Mouse (Mus musculus) spleen, adult 12 weeks (tissue): ENCODE results near the gene Pkdrej.
"Not testable (repeated sequence)": the region's sequence is repeated elsewhere in the genome, so short reads cannot be mapped to it uniquely, and the experiment has no call there.

Experiments used
- DNase-seq: peaks from one replicate; pipeline ENCODE4 v3.0.0; 2022; ENCODE audit warnings: low spot score

Gene Pkdrej

GRCm38 (mm10) chr15:85821203-85822010, at the start of gene Pkdrej:
Pkdrej (minus strand) TSS chr15:85821734.
- no peak for DNase-seq

- peak; percentile 40 for DNase-seq
Measured at GRCm38 (mm10) chr15:85867696-85868095, 46.2 kb upstream of the Pkdrej start.

GRCm38 (mm10) chr15:85865913-85866312, 44.4 kb upstream of the Pkdrej start:
- not testable (repeated sequence) for DNase-seq

GRCm38 (mm10) chr15:85859490-85860031, 38.0 kb upstream of the Pkdrej start, which contains the start of gene Gtse1:
Gtse1 (plus strand) TSS chr15:85859745.
- DNase-seq, result peak; percentile 85

- no peak for DNase-seq
Measured at GRCm38 (mm10) chr15:85858980-85859489, 37.5 kb upstream of the Pkdrej start.

GRCm38 (mm10) chr15:85851656-85852392, 30.3 kb upstream of the Pkdrej start:
- DNase-seq, result no peak

GRCm38 (mm10) chr15:85845071-85845470, 23.5 kb upstream of the Pkdrej start:
- no peak for DNase-seq

- DNase-seq, result no peak
Measured at GRCm38 (mm10) chr15:85841796-85842360, 20.3 kb upstream of the Pkdrej start.

GRCm38 (mm10) chr15:85840983-85841382, 19.4 kb upstream of the Pkdrej start:
- DNase-seq, result no peak

GRCm38 (mm10) chr15:85836887-85837286, 15.4 kb upstream of the Pkdrej start:
- no peak for DNase-seq

GRCm38 (mm10) chr15:85835335-85835734, 13.8 kb upstream of the Pkdrej start:
- DNase-seq, result no peak

- no peak for DNase-seq
Measured at GRCm38 (mm10) chr15:85832599-85832998, 11.1 kb upstream of the Pkdrej start.

GRCm38 (mm10) chr15:85831954-85832590, 10.5 kb upstream of the Pkdrej start, which contains the start of gene Ttc38:
Ttc38 (plus strand) TSS chr15:85832306.
- DNase-seq, result peak; percentile 62

GRCm38 (mm10) chr15:85829470-85829869, 7.9 kb upstream of the Pkdrej start:
- no peak for DNase-seq

- no peak for DNase-seq
Measured at GRCm38 (mm10) chr15:85828071-85828470, 6.5 kb upstream of the Pkdrej start.

GRCm38 (mm10) chr15:85826676-85827075, 5.1 kb upstream of the Pkdrej start:
- DNase-seq, result no peak

GRCm38 (mm10) chr15:85822011-85822359, 451 bp upstream of the Pkdrej start:
- DNase-seq, result no peak

GRCm38 (mm10) chr15:85813428-85813827, 8.1 kb downstream of the Pkdrej start:
- no peak for DNase-seq

GRCm38 (mm10) chr15:85811535-85812277, 9.8 kb downstream of the Pkdrej start, which contains the start of gene Cdpf1:
Cdpf1 (minus strand) TSS chr15:85811697.
- DNase-seq, result peak; percentile 97

- no peak for DNase-seq
Measured at GRCm38 (mm10) chr15:85810806-85811521, 10.6 kb downstream of the Pkdrej start.
